In the genomic region with DNA sequence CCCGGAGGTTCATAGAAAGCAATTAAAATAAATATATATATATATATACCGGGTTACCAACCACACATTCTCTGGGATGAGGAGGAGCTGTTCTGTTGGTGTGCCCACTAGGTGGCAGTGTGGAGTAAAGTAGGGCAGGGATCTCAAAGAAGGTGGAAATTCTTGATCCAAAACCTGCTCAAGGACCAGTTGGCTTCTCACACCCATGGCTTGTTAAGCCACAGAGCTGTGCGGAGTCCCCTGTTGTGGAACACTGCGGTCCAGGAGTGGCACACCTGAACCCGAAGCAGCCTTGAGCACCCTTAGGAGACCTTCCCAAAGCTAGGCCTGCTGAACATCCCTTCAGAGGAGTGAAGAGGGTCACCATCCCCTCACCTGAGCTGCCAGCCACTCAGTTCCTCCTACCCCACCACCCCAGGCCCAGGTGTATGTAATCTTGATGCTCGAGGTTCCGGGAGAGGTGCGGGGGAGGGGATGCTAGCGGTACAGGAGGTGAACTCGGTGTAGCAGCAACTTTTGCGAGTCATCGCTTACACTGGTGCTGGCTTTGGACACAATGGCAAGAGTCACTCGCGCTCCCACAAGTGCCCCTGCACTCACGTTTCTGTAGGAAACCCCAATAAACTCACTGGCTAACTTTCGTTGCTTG, we compare ENCODE assay signal across 8 mouse cellular contexts. TPM values are rescaled to one million over a fixed set of nuclear protein-coding genes. Genes with fewer than 3 reads are reported as not detected.
DNase-seq lines count a peak whose midpoint lies in the region; ATAC-seq lines count a peak whose summit lies in the region.

No protein-coding gene starts in this region.

- peak; percentile 80 for DNase-seq in 3T3-L1 (ENCODE audit: low read depth, low spot score)
- peak; percentile 71 for DNase-seq in MN1 (ENCODE audit: low spot score)
- peak; percentile 58 for DNase-seq in cerebellum, adult 9-11 months
- peak; percentile 74 for DNase-seq in gastrocnemius, postnatal 14 days
- DNase-seq in kidney, postnatal 25 days = peak; percentile 78 to 87
- DNase-seq in liver, embryonic 13.5 days = peak; percentile 47
- peak; percentile 44 for DNase-seq in retina, adult 2 months (ENCODE audit: low read depth, low spot score)
- DNase-seq in thymus, postnatal 14 days = peak; percentile 72

- 44% methylated on average over 16 of the region's 16 CpGs for WGBS in liver, embryonic 13.5 days (ENCODE audit: insufficient replicate concordance)

- no peak overlapping the region for H3K4me2 ChIP-seq in liver, embryonic 13.5 days

- intact Hi-C loops in gastrocnemius, postnatal 14 days (cut with DNase I; ENCODE audit: low total_unique reads) = loop anchor here (2.0 kb wide), 1 partner anchor 51 kb away; a partner anchor contains a TSS

- no peaks in the 10 kb centered on the region for H3K36me3 ChIP-seq in liver, embryonic 13.5 days

- no peaks in the 10 kb centered on the region for H3K4me1 ChIP-seq in liver, embryonic 13.5 days (replicated peaks)

- H3K4me3 ChIP-seq in liver, embryonic 13.5 days (replicated peaks) = no peak overlapping the region

- no peaks in the 10 kb centered on the region for H3K9me3 ChIP-seq in liver, embryonic 13.5 days (replicated peaks)

- no peak overlapping the region for H3K27ac ChIP-seq in liver, embryonic 13.5 days

- no peak overlapping the region for H3K9ac ChIP-seq in liver, embryonic 13.5 days

- no peaks in the 10 kb centered on the region for H3K27me3 ChIP-seq in liver, embryonic 13.5 days

- ATAC-seq in liver, embryonic 13.5 days (ENCODE audit: low read depth) = peak; percentile 20; the same call in 1 of the 2 replicates

RNA-seq across cellular contexts. Expression of a gene that starts 51.1 kb away (rescaled TPM):
- not detected for total RNA-seq in gastrocnemius, postnatal 14 days (2021)
- not detected in 2 replicates for polyA plus RNA-seq in liver, embryonic 13.5 days (2015; fragmentation: Nextera tagmentation; extraction: Ambion mirVana)

RNA-seq across cellular contexts. Expression of a gene that starts 58.0 kb away (rescaled TPM):
- not detected for total RNA-seq in gastrocnemius, postnatal 14 days (2021)
- not detected in 2 replicates for polyA plus RNA-seq in liver, embryonic 13.5 days (2015; fragmentation: Nextera tagmentation; extraction: Ambion mirVana)

RNA-seq across cellular contexts. Expression of a gene that starts 58.7 kb away (rescaled TPM):
- 1 to 10 TPM; 2.1 to 2.7 TPM for total RNA-seq in gastrocnemius, postnatal 14 days (2021)
- polyA plus RNA-seq in liver, embryonic 13.5 days (2015; fragmentation: Nextera tagmentation; extraction: Ambion mirVana) = 87.0 and 99.1 TPM in 2 replicates
